Mouse (Mus musculus) myocyte (in vitro differentiated cells): ENCODE measurements around the gene Wrb. TPM values are rescaled to one million over a fixed set of nuclear protein-coding genes. Genes with fewer than 3 reads are reported as not detected.

ENCODE experiments used
- H3K27me3 ChIP-seq: one replicate; pipeline ENCODE4 v1.6.1; 2011; ENCODE audit not compliant: control insufficient read depth, insufficient read depth, insufficient read length
- H3K36me3 ChIP-seq: one replicate; pipeline ENCODE4 v1.6.1; 2011; ENCODE audit not compliant: control insufficient read depth, insufficient read depth
- H3K4me2 ChIP-seq: one replicate; pipeline ENCODE4 v1.6.1; 2011; ENCODE audit warnings: low read depth, control low read depth
- H3K4me3 ChIP-seq: one replicate; pipeline ENCODE4 v1.5.1; 2011; ENCODE audit warnings: mild to moderate bottlenecking, control low read depth, moderate library complexity
- H3K79me2 ChIP-seq: one replicate; pipeline ENCODE4 v1.6.1; 2011; ENCODE audit not compliant: control insufficient read depth, insufficient read depth
- H3ac ChIP-seq: one replicate; pipeline ENCODE4 v1.6.1; 2011; ENCODE audit not compliant: control insufficient read depth, insufficient read length
- CEBPB ChIP-seq: IDR thresholded peaks from 2 replicates; pipeline ENCODE4 v1.6.1; 2011; ENCODE audit warnings: mild to moderate bottlenecking, moderate library complexity; ENCODE audit not compliant: poor library complexity, insufficient read depth, severe bottlenecking
- E2F4 ChIP-seq: IDR thresholded peaks from one replicate; pipeline ENCODE4 v1.6.1; 2011; ENCODE audit warnings: mild to moderate bottlenecking, control low read depth, moderate library complexity; ENCODE audit not compliant: insufficient read depth
- MAX ChIP-seq: IDR thresholded peaks from one replicate; pipeline ENCODE4 v1.6.1; 2011; ENCODE audit warnings: low read depth, mild to moderate bottlenecking, control low read depth
- MYOD1 ChIP-seq, 3 experiments: IDR thresholded peaks; one replicate each; pipeline ENCODE4 v1.6.1; 2011; ENCODE audit warnings: control low read depth in 2 of 3, low read depth in 2 of 3, mild to moderate bottlenecking in 2 of 3, moderate library complexity in 1 of 3; ENCODE audit not compliant: insufficient read length in 2 of 3, control insufficient read depth in 1 of 3
- MYOG ChIP-seq, 3 experiments: IDR thresholded peaks; one replicate each; pipeline ENCODE4 v1.6.1; 2011; ENCODE audit warnings: control low read depth in 2 of 3, low read depth in 2 of 3, mild to moderate bottlenecking in 2 of 3; ENCODE audit not compliant: insufficient read length in 2 of 3, control insufficient read depth in 1 of 3, insufficient read depth in 1 of 3
- POLR2A ChIP-seq: IDR thresholded peaks from one replicate; pipeline ENCODE4 v1.6.1; 2011; ENCODE audit warnings: low read depth, mild to moderate bottlenecking, control low read depth, moderate library complexity; ENCODE audit not compliant: insufficient read length
- POLR2AphosphoS2 ChIP-seq: IDR thresholded peaks from one replicate; pipeline ENCODE4 v1.6.1; 2011; ENCODE audit warnings: low read depth, control low read depth; ENCODE audit not compliant: insufficient read length
- REST ChIP-seq: IDR thresholded peaks from one replicate; pipeline ENCODE4 v1.6.1; 2011; ENCODE audit warnings: mild to moderate bottlenecking, control low read depth, moderate library complexity; ENCODE audit not compliant: insufficient read depth, insufficient read length
- SRF ChIP-seq: IDR thresholded peaks from one replicate; pipeline ENCODE4 v1.6.1; 2011; ENCODE audit warnings: low read depth; ENCODE audit not compliant: control insufficient read depth, insufficient read length
- TCF12 ChIP-seq: IDR thresholded peaks from one replicate; pipeline ENCODE4 v1.6.1; 2011; ENCODE audit warnings: mild to moderate bottlenecking, control low read depth; ENCODE audit not compliant: poor library complexity, insufficient read depth, severe bottlenecking
- TCF3 ChIP-seq: IDR thresholded peaks from one replicate; pipeline ENCODE4 v1.6.1; 2011; ENCODE audit warnings: low read depth, control low read depth; ENCODE audit not compliant: insufficient read length
- USF1 ChIP-seq: IDR thresholded peaks from one replicate; pipeline ENCODE4 v1.6.1; 2011; ENCODE audit warnings: low read depth, mild to moderate bottlenecking, control low read depth, moderate library complexity
- polyA plus RNA-seq: library from polyadenylated mRNA; unstranded; fragments of >200 nt; fragmentation: generic; extraction: Trizol; gene quantifications from one replicate; pipeline ENCODE4 v1.2.1, GENCODE M21; 2012; ENCODE audit warnings: missing spikeins

Gene Wrb
- polyA plus RNA-seq, 1 experiment = 16.4 TPM

DNA sequence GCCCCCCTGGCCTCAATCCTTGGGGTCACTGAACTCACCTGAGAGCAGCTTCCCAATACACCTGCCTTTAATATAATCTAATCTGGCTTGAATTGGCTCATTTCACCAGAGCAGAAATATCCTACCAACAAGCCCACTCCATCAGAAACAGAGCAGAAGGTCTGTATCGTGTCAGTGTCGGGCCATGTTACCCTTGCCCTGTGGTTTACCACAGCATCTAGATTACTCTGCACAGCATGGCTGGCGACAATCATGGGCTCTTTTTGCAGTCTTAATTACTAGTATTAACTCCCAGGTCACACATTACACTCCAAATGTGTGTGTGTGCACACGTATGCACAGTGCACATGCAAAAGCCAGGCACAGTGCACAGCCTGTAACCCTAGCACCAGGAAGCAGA is 23.6 kb downstream of the Wrb start:
- Histone ChIP-seq H3ac (no peak overlapping the region), H3K4me3 (no peak overlapping the region), H3K4me2 (no peak overlapping the region), H3K79me2 (no peaks in the 10 kb centered on the region), H3K36me3 (no peaks in the 10 kb centered on the region), H3K27me3 (no peaks in the 10 kb centered on the region)
- TF ChIP-seq CEBPB (no peak), TCF12 (no peak), MYOG (IDR thresholded peaks at IDR 0.05; ENCODE audit: control insufficient read depth in 1 of 3, insufficient read depth in 1 of 3, insufficient read length in 2 of 3, low read depth in 2 of 3) (no peak), REST (no peak), POLR2A (no peak), SRF (no peak), USF1 (no peak), TCF3 (no peak), E2F4 (no peak), MYOD1 (IDR thresholded peaks at IDR 0.05; ENCODE audit: control insufficient read depth in 1 of 3, insufficient read length in 2 of 3, low read depth in 2 of 3) (no peak), MAX (no peak), POLR2AphosphoS2 (no peak)

DNA sequence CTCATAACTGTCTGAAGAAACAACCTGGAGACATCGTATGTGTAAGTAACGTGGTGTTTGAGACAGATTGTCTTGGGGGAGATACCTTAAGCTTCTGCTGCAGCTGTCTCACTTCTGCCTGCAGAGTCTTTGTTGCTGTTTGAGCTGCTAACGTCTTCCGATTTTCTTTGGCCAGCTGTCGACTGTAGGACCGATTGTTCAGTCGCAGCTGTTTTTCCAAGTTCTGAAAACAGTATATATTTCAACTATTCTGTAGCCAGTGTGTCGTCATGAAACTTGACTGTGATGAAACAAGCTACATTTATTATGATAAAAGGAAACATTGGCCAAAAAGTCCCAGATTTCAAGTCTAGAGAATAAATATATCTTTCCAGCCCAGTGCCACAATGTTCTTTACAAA is 28.4 kb downstream of the Wrb start:
- H3K27me3 ChIP-seq = no peaks in the 10 kb centered on the region
- H3K79me2 ChIP-seq = no peaks in the 10 kb centered on the region
- H3K4me3 ChIP-seq = no peak overlapping the region
- no peak overlapping the region for H3ac ChIP-seq
- H3K36me3 ChIP-seq = no peaks in the 10 kb centered on the region
- TF ChIP-seq MYOG (IDR thresholded peaks at IDR 0.05; ENCODE audit: control insufficient read depth in 1 of 3, insufficient read depth in 1 of 3, insufficient read length in 2 of 3, low read depth in 2 of 3) (peak in 1 of 3 experiments; percentile 10), TCF12 (no peak), E2F4 (no peak), MYOD1 (IDR thresholded peaks at IDR 0.05; ENCODE audit: control insufficient read depth in 1 of 3, insufficient read length in 2 of 3, low read depth in 2 of 3) (peak in 2 of 3 experiments; percentile 13 to 51), CEBPB (no peak), SRF (no peak)
- no peak overlapping the region for H3K4me2 ChIP-seq

DNA sequence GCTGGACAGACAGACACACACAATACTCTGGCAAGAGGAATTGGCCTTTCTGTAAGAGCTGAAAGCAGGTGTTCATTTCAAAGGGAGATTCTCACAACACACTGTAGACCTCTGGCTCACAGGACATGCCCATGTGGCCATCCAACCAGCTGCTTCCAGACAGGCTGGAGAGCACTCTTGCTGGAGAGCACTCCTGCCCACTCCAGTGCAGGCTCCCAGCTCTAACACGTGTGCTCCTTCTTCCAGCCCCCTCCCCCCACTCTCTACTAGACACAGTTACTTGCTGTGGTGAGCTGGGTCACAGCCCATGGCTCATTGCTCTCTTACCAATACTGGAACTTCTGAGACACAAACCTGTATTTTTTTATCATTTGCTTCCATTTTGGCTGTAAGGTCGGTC is 30.2 kb downstream of the Wrb start:
- Histone ChIP-seq H3K4me3 (no peak overlapping the region), H3K27me3 (no peaks in the 10 kb centered on the region), H3K79me2 (no peaks in the 10 kb centered on the region), H3ac (no peak overlapping the region), H3K36me3 (no peaks in the 10 kb centered on the region), H3K4me2 (no peak overlapping the region)
- peak in 2 of 3 experiments; percentile 37 to 48 for TF ChIP-seq MYOD1 (IDR thresholded peaks at IDR 0.05; ENCODE audit: control insufficient read depth in 1 of 3, insufficient read length in 2 of 3, low read depth in 2 of 3)
- TF ChIP-seq MYOG (IDR thresholded peaks at IDR 0.05; ENCODE audit: control insufficient read depth in 1 of 3, insufficient read depth in 1 of 3, insufficient read length in 2 of 3, low read depth in 2 of 3) = peak in 2 of 3 experiments; percentile 34 to 66
- no peak for TF ChIP-seq CEBPB

DNA sequence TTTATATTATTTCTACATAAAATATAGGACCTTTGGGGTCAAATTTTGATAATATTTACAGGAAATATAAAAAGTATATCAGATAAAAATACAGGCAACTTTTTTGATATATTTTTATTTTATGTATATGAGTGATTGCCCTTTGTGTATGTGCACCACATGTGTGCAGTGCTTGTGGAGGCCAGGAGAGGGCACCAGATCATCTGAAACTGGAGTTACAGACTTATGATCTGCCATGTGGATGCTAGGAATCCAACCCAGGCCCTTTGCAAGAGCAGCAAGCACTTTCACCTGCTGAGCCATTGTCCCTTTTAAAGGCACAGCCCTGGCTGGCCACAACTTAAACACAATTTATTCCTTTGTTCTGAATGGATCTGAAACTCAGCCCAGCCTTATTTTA is 33.9 kb downstream of the Wrb start:
- no peak overlapping the region for H3ac ChIP-seq
- H3K4me2 ChIP-seq = no peak overlapping the region
- H3K27me3 ChIP-seq = no peaks in the 10 kb centered on the region
- H3K4me3 ChIP-seq = no peak overlapping the region
- H3K36me3 ChIP-seq = no peaks in the 10 kb centered on the region
- H3K79me2 ChIP-seq = no peaks in the 10 kb centered on the region
- TF ChIP-seq SRF (no peak), MAX (no peak), POLR2AphosphoS2 (no peak), POLR2A (no peak), E2F4 (no peak), CEBPB (no peak), REST (no peak), MYOD1 (IDR thresholded peaks at IDR 0.05; ENCODE audit: control insufficient read depth in 1 of 3, insufficient read length in 2 of 3, low read depth in 2 of 3) (no peak), TCF12 (no peak), USF1 (no peak), TCF3 (no peak), MYOG (IDR thresholded peaks at IDR 0.05; ENCODE audit: control insufficient read depth in 1 of 3, insufficient read depth in 1 of 3, insufficient read length in 2 of 3, low read depth in 2 of 3) (no peak)

DNA sequence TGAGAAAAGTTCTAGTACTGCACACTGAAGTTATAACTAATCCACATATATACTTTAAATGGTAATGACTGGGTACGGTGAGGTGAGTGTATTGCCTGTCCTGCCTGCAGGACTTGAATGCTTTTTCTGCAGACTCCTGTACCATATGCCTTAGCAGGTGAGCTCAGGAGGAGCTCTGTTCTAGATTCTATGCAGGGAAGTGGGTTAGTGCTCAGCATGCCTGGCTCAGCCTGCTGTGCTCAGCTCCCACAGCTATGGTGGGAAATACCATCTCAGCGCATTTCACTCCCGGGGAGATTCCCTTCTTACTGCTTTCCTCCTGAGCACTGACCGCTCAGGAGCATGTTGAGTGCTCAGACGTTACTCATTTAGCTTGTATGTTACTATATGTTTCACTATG is 42.4 kb downstream of the Wrb start:
- Histone ChIP-seq H3ac (no peak overlapping the region), H3K36me3 (no peaks in the 10 kb centered on the region), H3K27me3 (no peaks in the 10 kb centered on the region), H3K4me3 (no peak overlapping the region), H3K4me2 (no peak overlapping the region), H3K79me2 (no peaks in the 10 kb centered on the region)
- TF ChIP-seq MYOD1 (IDR thresholded peaks at IDR 0.05; ENCODE audit: control insufficient read depth in 1 of 3, insufficient read length in 2 of 3, low read depth in 2 of 3) (no peak), TCF12 (no peak), REST (no peak), POLR2AphosphoS2 (no peak), MYOG (IDR thresholded peaks at IDR 0.05; ENCODE audit: control insufficient read depth in 1 of 3, insufficient read depth in 1 of 3, insufficient read length in 2 of 3, low read depth in 2 of 3) (no peak), USF1 (no peak), MAX (no peak), E2F4 (no peak), TCF3 (no peak), POLR2A (no peak), CEBPB (no peak), SRF (no peak)
